Mouse (Mus musculus) thymus, postnatal 4 days (tissue): Measurements from ENCODE around the gene Plxnb1.

Experiments used
- DNase-seq: peaks from one replicate; pipeline ENCODE4 v3.0.0; 2021

Gene Plxnb1

GRCm38 (mm10) chr9:109068095-109068735 is 27.0 kb upstream of the Plxnb1 start:
- no peak for DNase-seq

DNA sequence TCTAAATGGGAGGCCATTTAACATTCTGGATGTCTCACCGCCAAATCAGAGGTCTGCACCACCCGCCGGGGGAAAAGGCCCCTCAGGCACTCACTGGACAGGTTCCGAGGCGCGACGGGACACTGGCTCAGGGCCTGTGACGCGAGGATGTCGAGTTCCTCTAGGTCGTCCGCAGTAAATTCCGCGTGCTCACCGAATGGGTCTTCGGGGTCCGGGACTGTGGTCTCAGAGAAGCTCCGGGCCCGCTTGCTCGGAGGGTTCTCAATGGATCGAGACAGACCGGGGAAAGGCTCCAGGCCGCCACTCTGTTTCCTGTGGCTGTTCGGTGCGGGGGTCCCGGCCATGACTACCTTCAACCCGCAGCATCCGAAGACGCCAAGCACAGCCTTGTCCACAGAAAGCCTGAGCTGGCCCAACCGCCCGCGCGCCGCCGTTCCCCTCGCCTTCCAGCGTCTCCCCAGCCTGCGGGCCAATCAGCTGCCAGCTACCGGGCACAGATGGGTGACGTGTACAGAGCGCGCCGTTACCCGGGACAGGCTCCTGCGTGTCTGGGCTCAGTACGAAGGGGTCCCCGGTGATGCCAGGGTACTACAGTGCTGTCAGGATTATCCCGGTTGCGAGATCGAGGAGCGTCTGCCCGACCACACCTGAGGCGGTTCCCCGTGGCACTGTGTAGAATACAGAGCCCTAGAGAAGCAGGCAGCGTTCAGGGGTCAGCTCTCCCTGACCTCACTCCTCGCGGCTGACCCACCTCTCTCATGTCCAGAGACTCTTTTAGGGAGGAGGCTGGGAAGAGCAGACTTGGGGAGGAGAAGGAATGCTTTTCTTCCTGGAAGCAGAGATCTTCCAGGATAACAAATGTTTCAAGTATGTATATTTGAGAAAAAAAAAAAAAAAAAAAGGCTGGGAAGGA is 21.3 kb upstream of the Plxnb1 start, which contains the start of gene Atrip:
Gene Atrip (minus strand): TSS at position 464 of the 913 bp plus-strand sequence.
- DNase-seq: peak; percentile 94

- no peak for DNase-seq
Observed at GRCm38 (mm10) chr9:109080516-109080915, 14.7 kb upstream of the Plxnb1 start.

GRCm38 (mm10) chr9:109081749-109082123 is 13.5 kb upstream of the Plxnb1 start:
- no peak for DNase-seq

DNA sequence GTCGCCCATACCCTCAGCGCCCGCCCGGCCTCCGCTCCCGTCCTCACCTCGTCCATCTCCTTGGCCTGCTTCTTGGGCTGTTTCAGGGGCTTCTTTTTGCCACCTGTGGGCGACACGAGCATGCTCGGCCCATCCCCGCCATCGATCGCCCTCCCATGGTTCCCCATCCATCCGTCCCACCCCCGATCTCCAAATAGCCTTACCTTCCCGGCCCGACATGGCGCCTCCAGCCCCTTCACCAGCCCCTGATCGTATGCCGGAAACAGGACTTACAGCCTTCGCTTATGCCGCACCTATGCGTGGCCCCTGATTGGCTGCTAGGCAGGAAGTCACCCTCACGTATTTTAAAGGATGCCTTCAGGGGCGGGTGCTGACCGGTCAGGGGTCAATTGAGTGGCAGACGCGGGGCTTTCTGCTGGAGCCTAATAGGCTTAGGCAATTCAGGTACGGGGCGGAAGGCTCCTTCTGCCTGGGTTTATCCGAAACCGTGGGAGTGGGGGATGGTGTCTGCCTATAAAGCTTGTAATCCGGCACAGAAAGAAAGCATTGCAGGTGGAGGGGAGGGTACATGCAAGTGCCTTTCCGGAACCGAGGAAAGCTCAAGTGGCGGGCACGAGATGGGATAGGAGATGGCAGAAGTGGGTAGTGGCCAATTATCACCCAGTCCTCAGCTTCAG is 12.9 kb upstream of the Plxnb1 start, which contains the start of the genes Ccdc51 and Tma7:
Gene Ccdc51 (plus strand): TSS at position 370 of the 677 bp plus-strand sequence.
Gene Tma7 (minus strand): TSS at position 464 of the 677 bp plus-strand sequence.
- peak; percentile 81 for DNase-seq

GRCm38 (mm10) chr9:109084922-109085321 is 10.3 kb upstream of the Plxnb1 start:
- DNase-seq: peak; percentile 39

DNA sequence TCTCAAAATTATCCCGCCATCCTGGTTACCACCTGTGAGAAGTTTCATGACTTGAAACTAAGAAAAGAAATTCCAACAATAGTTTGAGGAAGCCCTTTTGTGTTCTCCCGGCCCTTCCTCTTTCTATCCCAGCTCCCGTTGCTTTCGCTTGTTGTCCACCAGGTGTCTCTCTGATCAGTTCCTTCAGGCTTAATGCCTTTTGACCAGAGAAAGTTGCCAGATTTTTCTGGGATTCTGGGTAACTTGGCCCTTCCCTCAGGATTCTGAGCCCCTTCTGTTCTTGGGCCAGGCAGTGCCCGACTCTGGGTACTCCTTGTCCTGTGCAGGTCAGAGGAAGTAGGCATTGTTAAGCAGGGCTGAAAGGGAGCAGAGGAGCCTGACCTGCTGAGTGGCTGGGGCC is 7.2 kb upstream of the Plxnb1 start:
- peak; percentile 33 for DNase-seq

- no peak for DNase-seq
Observed at GRCm38 (mm10) chr9:109090446-109090845, 4.7 kb upstream of the Plxnb1 start.

GRCm38 (mm10) chr9:109091802-109092201 is 3.4 kb upstream of the Plxnb1 start:
- no peak for DNase-seq

- DNase-seq: no peak
Observed at GRCm38 (mm10) chr9:109092799-109093198, 2.4 kb upstream of the Plxnb1 start.

- DNase-seq: no peak
Observed at GRCm38 (mm10) chr9:109093786-109094552, 1.2 kb upstream of the Plxnb1 start.

- no peak for DNase-seq
Observed at GRCm38 (mm10) chr9:109094553-109095136, 544 bp upstream of the Plxnb1 start.

DNA sequence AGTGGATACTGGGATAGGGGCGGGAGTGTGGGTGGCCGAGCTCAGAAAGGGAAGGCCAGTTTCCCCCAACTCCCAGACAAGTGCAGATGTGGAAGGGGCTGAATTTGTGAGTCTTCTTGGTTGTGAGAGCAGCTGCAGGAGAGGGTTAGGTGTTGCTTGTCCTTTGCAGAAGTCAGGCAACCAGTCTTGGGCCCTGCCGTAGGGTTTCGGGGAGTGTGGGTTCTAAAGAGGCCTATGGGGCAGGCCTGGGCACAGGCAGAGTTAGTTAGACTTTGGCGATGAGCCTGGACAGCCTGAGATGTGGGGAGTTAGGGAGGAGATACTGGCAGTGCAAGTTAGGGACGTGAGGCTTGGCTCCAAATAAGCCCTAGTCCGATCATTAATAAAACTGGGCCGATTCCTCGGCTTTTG is 1.1 kb downstream of the Plxnb1 start:
- no peak for DNase-seq

- no peak for DNase-seq
Observed at GRCm38 (mm10) chr9:109096856-109097255, 1.7 kb downstream of the Plxnb1 start.

GRCm38 (mm10) chr9:109097291-109097690 is 2.1 kb downstream of the Plxnb1 start:
- no peak for DNase-seq

GRCm38 (mm10) chr9:109097831-109098230 is 2.6 kb downstream of the Plxnb1 start:
- DNase-seq: no peak

DNA sequence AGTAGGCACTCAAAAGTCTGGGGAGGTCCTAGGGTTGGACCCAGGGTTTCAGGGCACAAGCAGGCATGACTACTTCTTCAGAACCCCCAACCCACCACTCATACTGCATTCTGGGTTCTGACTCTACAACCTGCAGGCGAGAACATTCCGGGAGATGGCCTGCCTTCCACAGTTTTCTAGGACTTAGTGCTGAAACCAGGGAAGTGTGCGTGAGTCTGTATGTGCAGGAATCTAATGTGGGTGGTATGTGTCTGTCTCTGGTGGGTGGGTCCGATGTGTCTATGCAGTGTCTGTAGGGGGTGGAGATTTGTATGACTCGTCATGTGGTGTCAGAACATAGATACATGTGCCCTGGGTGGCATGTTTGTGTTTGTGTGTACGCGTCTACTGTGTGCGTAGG is 3.2 kb downstream of the Plxnb1 start:
- DNase-seq: no peak

DNA sequence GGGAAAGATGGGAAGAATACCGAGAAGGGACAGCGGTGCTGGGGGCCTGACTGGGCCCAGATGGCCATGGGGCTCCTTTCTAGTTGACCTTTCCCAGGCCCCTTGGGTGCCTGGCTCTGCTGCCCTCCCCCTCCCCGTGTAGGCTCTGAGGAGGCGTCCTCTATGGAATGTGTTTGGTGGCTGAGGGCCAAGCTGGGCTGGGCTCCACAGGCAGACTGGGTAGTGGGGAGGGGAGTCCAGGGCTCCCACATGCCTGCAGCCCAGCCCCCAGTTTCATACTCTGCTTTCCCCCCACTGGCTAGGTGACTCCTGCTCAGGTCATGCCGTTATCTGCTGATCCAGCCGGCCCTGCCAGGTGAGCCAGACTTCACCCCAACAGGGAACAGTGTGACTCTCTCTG is 3.8 kb downstream of the Plxnb1 start:
- DNase-seq: no peak

GRCm38 (mm10) chr9:109100307-109100928 is 5.2 kb downstream of the Plxnb1 start:
- no peak for DNase-seq

- DNase-seq: no peak
Observed at GRCm38 (mm10) chr9:109101933-109102445, 6.8 kb downstream of the Plxnb1 start.

DNA sequence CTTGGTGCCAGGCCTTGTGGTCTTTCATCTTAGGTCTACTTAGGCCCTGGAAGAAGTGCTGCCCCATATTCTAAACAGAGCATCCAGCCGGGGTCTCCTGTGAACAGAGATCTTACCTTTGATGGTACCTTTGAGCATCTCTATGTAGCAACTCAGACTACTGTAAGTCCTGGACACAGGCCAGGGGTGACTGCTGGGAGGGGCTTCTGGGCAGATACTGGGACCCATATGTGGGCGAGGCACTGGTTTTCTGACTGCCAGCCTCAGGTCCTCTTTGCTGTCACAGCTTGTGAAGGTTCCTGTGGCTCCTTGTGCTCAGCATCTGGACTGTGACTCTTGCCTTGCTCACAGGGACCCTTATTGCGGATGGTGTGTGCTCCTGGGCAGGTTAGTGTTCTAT is 7.4 kb downstream of the Plxnb1 start:
- DNase-seq: no peak
